Mouse (Mus musculus) small intestine, adult 2 months (tissue): Measurements from ENCODE around the gene Usp2.

Experiments
- CTCF ChIP-seq: fragments of 200-500 bp; IDR thresholded peaks from 2 replicates; pipeline ENCODE4 v1.5.1; 2012; ENCODE audit warnings: low read depth, mild to moderate bottlenecking, control low read depth, inconsistent platforms, low read length, moderate library complexity, mixed read lengths; ENCODE audit not compliant: insufficient replicate concordance, insufficient read length; ENCODE audit errors: extremely low read depth
- POLR2A ChIP-seq: fragments of 200-500 bp; IDR thresholded peaks from 2 replicates; pipeline ENCODE4 v1.6.1; 2012; ENCODE audit warnings: low read depth, mild to moderate bottlenecking, control low read depth, inconsistent platforms, low read length, moderate library complexity

- TF ChIP-seq CTCF = peak; percentile 43; the same call in 1 of the 2 replicates
- no peak for TF ChIP-seq POLR2A
These were observed 7.8 kb downstream of the Usp2 start for GRCm38 (mm10) chr9:44074395-44075275.
